Mouse (Mus musculus) hindlimb bud, embryonic 11.5 days (tissue): ENCODE data around the gene Zbtb16.

Source experiments
- DNase-seq: peaks from one replicate; pipeline ENCODE4 v3.0.0-alpha.2; 2012; ENCODE audit warnings: low read depth, low spot score; ENCODE audit errors: extremely low spot score

Zbtb16 gene

GRCm38 (mm10) chr9:48731651-48732536 lies 104.1 kb downstream of the Zbtb16 start:
- no peak for DNase-seq

- DNase-seq: no peak
Measured at GRCm38 (mm10) chr9:48730446-48730979, 105.5 kb downstream of the Zbtb16 start.

- no peak for DNase-seq
Measured at GRCm38 (mm10) chr9:48729471-48729870, 106.6 kb downstream of the Zbtb16 start.

- DNase-seq: no peak
Measured at GRCm38 (mm10) chr9:48728731-48729123, 107.3 kb downstream of the Zbtb16 start.

- DNase-seq: no peak
Measured at GRCm38 (mm10) chr9:48728083-48728730, 107.8 kb downstream of the Zbtb16 start.

GRCm38 (mm10) chr9:48726341-48726740 lies 109.7 kb downstream of the Zbtb16 start:
- no peak for DNase-seq

- DNase-seq: no peak
Measured at GRCm38 (mm10) chr9:48725918-48726317, 110.1 kb downstream of the Zbtb16 start.

GRCm38 (mm10) chr9:48725161-48725560 lies 110.9 kb downstream of the Zbtb16 start:
- DNase-seq: no peak

GRCm38 (mm10) chr9:48724733-48725132 lies 111.3 kb downstream of the Zbtb16 start:
- no peak for DNase-seq

- no peak for DNase-seq
Measured at GRCm38 (mm10) chr9:48723511-48724304, 112.3 kb downstream of the Zbtb16 start.

GRCm38 (mm10) chr9:48723025-48723424 lies 113.0 kb downstream of the Zbtb16 start:
- no peak for DNase-seq

- DNase-seq: no peak
Measured at GRCm38 (mm10) chr9:48722261-48722920, 113.6 kb downstream of the Zbtb16 start.

- no peak for DNase-seq
Measured at GRCm38 (mm10) chr9:48721655-48722054, 114.4 kb downstream of the Zbtb16 start.

GRCm38 (mm10) chr9:48721172-48721571 lies 114.8 kb downstream of the Zbtb16 start:
- DNase-seq: no peak

- DNase-seq: no peak
Measured at GRCm38 (mm10) chr9:48720251-48720963, 115.6 kb downstream of the Zbtb16 start.

GRCm38 (mm10) chr9:48719619-48720018 lies 116.4 kb downstream of the Zbtb16 start:
- DNase-seq: no peak

- DNase-seq: no peak
Measured at GRCm38 (mm10) chr9:48716549-48716948, 119.5 kb downstream of the Zbtb16 start.

- no peak for DNase-seq
Measured at GRCm38 (mm10) chr9:48715042-48715441, 121.0 kb downstream of the Zbtb16 start.

GRCm38 (mm10) chr9:48713779-48714178 lies 122.2 kb downstream of the Zbtb16 start:
- DNase-seq: no peak
